Mouse (Mus musculus) spleen, adult 12 weeks (tissue): ENCODE data around the gene Nxt1.

Experiments used
- DNase-seq: peaks from one replicate; pipeline ENCODE4 v3.0.0; 2022; ENCODE audit warnings: low spot score

Gene Nxt1

DNA sequence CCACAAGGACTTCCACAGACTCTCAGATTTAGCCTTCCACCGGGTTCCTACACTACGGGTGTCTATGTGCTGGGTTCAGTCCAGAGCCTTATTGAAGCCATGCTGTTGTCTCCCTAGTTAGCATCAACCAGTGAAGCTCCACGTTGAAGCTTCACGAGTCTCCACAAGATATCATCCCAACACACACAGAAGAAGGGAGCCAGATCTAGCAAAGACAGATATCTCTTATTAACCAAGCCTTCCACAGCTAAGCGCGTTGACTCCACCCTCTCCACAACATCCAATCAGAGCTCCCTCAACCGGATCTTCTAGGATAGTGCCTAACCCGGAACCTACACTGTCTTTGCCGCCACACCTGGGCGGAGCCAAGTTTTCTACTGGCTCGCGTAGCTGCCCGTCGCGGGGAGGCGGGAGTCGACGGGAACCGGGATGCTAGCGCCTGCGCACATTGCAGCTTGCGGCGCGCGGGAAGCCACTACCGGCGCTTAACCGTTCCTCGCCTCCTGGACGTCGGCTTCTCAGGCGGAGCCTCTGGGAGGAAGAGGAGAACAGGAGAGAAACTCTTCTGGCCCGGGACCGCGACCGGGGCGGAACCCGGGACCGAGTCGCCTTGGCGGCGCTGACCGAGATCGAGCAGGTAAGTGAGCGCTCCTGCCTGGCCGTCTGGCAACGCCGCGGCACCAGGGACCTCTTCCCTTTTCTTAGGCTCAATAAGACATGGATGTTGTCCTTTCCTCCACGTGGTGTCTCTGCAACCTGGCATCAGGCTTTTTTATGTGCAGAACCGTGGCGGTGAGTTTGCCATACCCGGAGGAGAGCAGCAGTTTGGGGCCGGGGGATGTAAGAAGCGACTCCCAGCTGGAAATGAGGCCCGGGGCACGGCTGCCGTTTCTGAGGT lies at the start of gene Nxt1:
TSS of gene Nxt1 (plus strand) at position 403 of the 898 bp plus-strand sequence.
- DNase-seq: peak; percentile 99

DNA sequence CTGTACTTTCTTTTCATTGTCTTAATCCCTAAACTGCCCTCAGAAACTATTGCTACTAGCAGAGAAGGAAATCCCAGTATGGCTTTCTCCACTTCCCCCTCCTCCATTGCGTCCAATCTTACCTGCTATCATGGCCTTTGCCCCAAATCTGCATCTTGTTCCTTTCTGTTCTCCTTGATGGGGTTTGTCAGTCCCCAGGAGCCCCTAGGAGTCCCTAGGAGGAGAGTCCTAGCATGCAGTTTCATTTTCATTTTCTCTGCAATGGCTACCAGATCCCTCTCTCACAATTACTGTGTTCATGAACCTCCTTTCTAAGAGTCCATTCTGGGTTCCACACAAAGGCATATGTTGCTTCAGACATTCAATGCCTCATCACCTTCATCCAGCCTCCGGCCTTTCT lies 49.3 kb upstream of the Nxt1 start:
- no peak for DNase-seq

DNA sequence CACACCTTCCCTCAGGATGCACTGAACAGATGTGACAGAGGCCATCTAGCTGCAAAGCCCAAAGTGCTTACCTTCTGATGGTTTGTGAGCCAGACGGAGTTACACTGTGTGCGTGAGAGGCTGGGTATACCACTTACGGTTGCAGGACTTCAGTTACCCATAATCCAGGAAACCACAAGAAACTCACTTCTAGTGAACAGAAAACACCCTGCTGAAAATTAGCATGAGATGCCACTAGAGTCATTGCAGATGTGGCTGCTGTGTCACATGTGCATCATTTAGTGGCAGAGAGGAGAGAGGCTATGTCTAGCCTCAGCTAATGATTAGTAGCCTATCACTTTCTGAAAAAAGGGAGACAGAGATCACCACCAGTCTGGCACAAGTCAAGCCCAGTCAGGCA lies 47.9 kb upstream of the Nxt1 start:
- no peak for DNase-seq

DNA sequence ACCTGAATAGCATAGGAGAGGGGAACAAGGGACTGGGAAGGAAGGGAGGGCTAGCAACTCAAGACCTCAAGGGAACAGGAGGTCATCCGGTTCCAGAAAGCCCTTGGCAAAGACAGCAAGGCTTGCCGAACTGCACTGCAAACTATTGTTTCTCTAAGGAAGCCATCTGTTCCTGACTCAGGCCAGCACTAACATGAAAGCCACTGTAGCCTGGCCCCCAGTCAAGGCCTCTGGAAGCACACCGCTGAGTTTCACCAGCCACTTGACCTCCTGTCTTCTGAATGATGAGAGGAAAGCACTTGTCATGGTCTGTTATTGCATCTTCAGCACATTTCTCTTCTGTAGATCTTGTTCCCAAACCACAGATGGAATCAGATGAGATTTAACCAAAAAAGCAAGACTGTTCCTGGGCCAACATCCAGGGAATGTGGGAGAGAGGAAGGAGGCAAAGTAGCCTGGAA lies 45.4 kb upstream of the Nxt1 start:
- no peak for DNase-seq

DNA sequence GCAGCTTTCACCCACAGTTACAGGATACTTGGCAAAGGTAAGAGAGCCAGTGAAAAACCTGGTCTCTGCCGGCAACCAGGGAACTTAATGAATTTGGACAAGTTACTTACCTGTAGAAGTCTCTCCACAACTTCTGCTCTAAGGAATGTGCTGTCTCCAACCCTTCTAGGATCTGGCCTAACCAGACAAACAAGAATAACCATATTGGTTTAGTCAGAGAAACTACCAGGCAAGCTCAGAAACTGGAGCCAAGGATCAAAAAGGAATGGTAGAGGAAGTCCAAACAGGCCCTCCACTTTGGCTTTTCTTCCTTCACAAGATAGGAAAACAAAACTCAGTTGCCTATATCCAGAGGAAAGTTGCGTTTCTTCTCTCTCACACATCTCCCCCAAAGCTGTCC lies 41.4 kb upstream of the Nxt1 start:
- DNase-seq: no peak

DNA sequence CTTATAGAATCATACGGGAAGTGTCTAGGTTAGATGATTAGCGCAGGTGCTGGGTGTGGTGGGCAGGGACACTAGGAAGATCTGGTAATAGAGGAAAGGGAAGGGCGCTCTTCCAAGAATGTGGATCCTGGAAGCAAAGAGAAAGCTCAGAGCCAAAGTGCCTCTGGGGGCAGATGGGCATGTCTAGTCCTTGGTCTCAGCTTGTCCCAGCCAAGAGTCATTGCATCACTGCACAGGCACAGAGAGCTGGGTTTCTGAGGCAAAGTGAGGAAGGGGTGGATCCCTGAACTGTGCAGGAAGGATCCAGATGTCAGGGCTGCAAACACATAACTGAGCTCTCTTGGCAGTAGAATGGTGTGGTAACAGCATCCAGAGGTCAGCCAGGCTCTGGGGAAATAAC lies 40.8 kb upstream of the Nxt1 start:
- DNase-seq: no peak

DNA sequence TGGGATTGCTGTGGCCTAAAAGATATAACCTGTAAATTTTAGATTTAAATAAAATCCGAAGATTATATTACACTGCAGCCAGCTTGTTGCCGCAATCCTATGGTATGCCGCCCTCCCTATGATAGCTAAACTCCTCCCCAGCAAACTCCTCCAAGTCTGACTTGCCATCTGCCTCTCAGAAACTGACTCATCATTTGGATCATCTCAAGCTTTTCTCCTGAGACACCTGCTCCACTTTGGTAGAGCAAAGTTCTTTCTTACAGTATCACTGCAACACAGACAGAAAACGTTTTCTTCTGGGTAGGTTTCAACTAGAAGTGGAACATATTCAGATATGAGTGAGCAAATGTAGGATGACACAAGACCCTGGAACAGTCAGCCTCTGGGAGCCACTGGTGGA lies 37.9 kb upstream of the Nxt1 start:
- DNase-seq: no peak

DNA sequence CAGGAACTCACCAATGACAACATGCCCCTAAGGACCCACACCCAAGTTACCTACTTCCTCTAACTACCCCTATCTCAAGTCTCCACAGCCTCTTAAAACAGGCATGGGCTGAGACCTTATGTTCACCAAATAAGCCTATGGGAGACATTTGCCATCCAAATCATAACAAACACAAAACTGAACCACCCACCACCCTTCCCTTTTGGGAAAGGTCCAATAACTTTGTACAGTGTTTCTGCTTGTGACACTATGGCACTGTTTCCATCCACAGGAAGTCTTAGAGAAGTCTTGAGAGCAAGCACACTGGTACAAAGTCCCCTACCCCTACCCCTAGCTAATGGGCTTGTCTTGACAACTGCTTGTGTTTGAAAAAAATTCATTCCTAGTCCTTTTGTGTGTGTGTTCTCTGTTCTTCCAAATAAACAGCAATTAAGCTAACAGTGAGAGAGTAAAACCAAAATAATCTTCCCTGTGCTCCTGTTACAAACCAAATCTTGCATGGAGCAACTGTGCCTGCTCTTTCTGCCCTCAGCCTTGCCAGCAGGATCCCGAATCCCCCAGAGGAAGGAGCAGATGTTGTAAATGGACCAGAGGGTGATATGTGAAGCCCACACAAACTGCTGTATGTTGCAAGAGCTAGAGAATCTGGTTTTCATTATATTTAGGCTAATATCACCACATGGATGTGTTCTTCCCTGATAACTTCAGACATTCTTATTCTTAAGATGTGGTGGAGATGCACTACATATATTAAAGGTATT lies 29.6 kb upstream of the Nxt1 start:
- no peak for DNase-seq

DNA sequence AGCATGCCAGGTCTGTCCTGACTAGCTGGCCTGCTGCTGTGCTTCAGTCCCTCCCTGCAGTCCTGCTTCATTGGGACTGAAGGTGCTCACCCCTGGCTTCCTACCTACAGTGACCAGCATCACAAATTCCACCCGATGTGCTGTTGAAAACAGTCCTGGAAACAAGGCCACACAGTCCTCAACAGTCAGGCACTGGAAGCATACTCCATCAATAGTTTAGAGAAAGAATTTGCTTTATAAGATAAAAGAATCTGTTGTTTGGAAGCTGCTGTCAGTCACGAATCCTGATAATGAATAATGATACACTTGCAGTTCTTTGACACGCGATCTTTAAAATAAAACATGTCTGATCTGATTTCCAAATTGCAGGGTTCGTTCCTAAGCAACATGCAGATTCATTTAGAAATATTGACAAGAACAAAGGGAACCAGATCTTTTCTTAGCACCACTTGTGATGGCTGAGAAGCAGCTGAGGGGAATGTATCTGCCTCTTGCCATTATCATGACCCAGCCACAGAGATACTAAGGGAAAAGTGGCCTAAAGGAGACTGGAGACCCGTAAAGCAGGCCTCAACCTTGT lies 27.9 kb upstream of the Nxt1 start:
- DNase-seq: no peak

DNA sequence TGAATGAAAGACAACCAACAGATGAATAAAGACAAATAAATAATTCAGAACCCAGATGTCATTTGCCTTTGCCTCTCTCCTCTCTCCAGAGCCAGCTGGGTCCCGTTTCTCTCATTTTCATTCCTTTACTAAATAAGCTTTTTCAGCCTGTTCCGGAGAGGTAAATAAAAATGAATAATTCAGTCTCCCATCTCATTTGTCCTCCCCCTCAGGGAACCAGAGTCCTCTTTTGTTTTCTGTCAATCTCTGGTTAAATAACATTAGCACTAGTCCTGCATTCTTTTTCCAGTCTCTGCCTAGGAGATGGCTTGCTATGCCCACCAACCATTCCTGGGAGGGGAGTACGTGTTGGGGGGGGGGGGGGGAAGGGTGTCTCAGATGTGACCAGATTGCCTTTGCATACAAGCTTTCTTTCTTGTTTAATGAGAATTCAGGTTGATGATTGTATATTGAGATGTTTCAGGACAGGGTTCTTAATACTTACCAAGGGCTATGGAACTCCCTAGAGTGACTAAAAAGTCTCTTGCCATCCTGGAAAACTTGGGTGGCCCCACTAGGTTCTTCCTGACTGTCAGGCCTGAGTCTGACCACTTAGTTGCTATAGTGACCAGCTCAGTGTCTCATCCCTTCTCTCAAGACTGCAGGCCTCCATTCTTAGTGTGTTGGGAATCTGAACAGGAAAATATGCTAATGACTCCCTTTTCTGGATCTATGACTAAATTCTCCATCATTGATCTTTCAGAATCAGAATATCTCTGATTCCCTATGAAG lies 21.6 kb upstream of the Nxt1 start:
- DNase-seq: no peak

DNA sequence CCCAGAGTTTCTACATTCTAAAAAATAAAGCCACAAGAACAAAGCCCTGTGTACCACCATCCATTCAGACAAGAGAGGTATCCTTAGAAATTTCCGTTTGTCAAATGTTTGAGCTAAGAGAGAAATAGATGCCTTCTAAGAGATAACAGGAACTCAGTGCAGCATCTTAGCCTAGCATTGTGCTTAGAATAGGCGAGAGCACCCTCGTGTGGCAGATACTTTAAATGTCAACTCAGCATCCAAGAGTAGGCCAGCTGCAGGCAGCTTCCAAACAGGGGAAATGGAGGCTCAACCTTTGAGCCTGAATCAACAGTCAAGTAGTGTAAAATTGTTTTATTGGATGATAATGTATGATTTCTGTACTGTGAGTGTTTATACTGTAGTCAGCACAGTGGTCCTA lies 17.4 kb upstream of the Nxt1 start:
- DNase-seq: peak; percentile 8

DNA sequence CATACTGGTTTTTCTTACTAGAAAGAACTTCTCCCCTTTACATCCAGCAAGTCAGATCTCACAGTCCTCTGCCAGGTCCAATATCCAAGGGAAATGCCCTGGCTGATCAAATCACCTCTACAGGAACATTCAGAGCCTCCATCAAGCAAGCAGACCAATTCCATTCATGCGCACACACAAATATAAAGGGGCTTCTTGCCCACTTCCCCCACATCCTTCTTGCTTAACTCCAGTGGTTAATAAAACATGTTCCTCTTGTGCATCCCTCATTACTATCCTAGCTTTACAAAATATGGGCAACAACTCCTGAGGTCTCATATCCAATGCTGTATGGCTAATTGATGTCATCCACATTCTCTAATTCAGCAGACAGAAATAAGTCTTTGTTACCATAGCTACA lies 8.9 kb upstream of the Nxt1 start:
- DNase-seq: no peak

DNA sequence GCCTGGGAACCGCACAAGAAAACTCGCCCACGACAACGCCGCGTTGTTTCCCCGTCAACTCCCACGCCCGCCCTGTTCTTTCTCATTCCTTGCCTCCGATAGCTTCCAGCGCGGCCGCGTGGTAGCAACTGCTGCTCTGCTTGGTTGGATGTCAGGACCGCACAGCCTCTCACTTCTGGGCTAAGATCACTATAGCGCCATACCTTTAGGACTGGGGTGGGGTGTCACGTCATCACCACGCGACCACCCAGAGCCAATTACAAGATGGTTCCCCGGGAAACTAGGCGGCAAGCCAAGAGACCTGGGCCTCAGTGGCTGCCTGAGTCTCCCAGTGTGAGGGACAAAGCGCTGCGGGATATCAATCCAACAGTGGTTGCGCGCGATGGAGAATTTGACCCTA lies 5.4 kb downstream of the Nxt1 start:
- no peak for DNase-seq

DNA sequence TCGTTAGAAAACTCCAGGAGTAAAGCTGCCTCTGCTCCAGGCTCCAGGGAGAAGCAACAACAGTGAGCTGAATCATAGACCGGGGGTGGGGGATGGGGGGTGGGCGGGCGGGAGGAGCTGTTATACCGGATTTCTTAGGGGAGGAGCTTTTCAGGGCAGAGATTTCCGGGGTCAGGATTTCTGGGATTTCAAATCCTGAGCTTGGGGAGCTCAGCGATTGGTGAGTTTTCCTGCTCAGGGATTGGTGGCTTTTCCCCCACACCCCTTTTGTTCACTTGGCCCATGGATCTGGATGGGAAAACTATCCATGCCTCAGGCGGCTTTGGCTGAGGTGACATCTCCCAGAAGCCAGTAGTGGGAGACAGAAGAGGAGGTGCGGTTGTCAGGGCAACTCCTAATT lies 6.9 kb downstream of the Nxt1 start:
- no peak for DNase-seq

DNA sequence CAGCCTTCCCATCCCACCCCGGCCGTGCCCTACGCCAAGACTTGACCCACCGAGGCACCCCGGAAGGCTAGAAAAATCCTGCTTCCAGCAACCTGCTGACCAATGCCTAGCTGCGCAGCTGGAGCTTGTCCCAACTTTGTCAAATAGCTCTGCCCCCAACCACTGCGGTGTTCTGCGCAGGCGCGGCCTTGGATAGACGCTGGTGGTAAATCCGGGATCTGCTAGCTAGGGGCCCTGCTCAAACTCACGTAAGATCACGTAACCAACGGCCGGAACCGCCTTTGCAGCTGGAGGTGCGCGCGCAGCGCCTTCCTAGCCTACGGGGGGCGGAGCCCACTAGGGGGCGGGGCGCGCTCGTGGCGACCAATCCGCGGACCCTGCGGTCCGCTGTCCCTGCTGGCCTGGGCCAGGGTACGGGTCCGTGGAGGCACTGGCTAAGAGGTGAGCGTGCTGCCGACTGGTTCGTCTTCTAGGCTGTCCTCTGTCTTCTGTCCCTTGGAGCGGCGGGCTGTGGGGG lies 8.4 kb downstream of the Nxt1 start, which contains the start of gene Gzf1:
TSS of gene Gzf1 (plus strand) at position 249 of the 517 bp plus-strand sequence.
- DNase-seq: peak; percentile 96

DNA sequence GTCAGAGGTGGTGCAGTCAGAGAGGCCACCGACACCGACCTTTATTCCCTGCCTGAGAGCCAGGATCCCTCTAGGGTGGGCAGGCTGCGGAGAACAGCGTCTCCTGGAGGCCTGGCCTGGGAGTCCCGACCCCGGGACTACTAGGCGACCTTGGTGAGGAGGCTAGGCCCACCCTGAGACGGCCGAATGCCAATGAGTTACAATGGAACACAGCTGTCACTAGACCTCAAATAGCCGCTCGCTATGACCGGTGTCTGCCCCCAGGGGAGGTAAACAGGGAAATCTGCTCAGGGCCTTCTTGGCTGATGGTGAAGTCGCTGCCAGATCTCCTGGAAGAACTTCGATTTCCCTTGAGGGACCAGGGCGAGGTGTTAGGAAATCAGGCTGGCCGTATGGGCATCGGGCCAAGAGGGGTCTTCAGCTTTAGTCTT lies 9.1 kb downstream of the Nxt1 start:
- no peak for DNase-seq

DNA sequence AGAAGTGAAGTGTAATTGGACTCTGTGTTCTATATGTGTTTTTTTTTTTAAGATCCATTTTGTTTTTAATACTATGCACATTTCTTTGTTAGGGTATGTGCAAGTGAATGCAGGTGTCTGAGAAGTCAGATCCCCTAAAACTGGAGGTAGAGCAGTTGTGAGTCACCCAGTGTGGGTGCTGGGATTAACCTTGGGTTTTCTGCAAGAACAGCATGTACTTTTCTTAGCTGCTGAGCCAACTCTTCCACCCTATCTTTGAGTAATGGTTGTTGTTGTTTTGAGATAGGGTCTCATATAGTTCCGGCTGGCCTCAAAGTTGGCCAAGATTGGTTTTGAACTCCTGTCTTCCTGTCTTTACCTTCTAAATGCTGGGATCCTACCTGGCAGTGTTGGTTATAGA lies 10.6 kb downstream of the Nxt1 start:
- DNase-seq: no peak

DNA sequence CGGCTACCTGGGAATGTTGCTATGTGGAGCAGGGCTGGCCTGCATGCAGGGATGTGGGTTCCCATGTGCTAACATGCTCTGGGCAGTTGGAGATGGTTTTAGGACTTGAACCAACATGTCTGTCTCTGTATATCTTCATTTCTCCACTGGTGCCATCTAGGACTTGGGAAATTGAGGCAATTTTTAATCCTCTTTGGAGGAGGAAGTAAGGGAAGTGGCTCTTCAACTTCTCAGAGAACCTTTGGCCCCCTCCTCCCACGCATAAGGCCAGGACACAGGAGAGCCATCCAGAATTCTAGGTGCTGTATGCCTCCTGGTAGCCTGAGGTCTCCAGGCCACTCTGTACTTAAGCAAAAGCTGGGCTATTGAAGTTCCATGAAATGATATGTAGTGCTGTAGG lies 12.6 kb downstream of the Nxt1 start:
- DNase-seq: no peak

DNA sequence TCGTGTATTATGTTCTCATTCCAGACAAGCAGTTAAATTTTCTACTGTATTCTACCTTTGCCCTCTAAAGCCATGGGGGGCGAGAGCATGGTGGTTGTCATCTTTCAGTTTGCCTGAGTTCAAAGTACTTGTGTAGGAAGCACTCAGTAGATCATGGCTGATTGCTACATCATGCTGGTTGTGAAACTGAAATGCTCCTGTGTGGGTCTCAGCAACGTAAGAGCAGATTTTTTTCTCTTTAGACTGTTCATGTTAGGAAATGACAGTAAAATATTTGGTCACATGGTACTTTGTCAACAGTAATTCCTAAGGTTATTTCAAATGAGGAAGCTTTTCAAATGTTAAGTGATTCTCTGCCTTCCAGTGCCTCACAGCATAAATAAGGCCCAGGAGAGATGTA lies 13.3 kb downstream of the Nxt1 start:
- DNase-seq: no peak

DNA sequence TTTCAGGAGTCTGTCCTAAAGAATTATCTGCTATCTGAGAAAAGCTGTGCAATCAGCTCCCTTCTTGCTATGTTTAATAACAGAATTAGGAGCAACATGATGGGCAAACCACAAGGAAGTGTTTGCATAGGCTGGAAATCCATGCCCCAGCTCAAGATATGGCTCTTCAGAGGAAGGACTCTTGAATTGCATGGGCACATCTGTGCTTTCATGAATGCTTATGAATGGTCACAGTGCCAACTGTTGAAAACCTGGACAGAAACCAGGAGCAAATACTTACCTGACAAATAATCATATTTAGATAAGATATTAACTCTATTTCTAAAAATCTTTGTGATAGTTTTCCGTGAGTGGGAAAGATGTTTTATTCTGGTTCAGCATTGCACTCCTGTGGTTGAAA lies 14.5 kb downstream of the Nxt1 start:
- DNase-seq: no peak

DNA sequence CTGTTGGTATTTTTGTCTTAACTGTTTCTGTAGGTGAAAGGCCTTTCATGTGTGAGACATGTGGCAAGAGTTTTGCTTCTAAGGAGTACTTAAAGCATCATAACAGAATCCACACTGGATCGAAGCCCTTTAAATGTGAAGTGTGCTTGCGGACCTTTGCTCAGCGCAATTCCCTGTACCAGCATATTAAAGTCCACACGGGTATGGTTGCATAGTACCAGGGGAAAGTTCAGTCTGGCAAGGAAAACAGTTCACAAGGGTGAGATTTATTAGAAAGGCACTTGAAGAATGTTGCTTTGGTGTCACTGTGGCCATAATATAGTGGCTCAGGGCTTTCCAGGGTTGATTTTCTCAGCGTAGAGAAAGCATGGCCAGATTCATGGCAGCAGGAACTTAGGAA lies 15.6 kb downstream of the Nxt1 start:
- DNase-seq: no peak
